Mouse (Mus musculus) embryonic facial prominence, embryonic 12.5 days (tissue): ENCODE results near the gene Tle3. TPM values are rescaled to one million over a fixed set of nuclear protein-coding genes. Genes with fewer than 3 reads are reported as not detected.

Source experiments
- ATAC-seq: fragments of 200-750 bp; cut with Nextera tagmentation; 2 replicates; pipeline ENCODE4 v1.8.0; 2017; ENCODE audit not compliant: insufficient number of reproducible peaks, insufficient read depth, low FRiP score, low TSS enrichment
- H3K27ac ChIP-seq: fragments of 300-500 bp; sonication (generic); 2 replicates; pipeline ENCODE4 v1.5.1; 2016; ENCODE audit warnings: mild to moderate bottlenecking
- H3K27me3 ChIP-seq: fragments of 300-500 bp; sonication (generic); 2 replicates; pipeline ENCODE4 v1.6.1; 2016; ENCODE audit warnings: mild to moderate bottlenecking, moderate library complexity
- H3K36me3 ChIP-seq: fragments of 300-500 bp; sonication (generic); 2 replicates; pipeline ENCODE4 v1.6.1; 2016; ENCODE audit warnings: mild to moderate bottlenecking
- H3K4me1 ChIP-seq: fragments of 300-500 bp; sonication (generic); 2 replicates; pipeline ENCODE4 v1.6.1; 2016
- H3K4me2 ChIP-seq: fragments of 300-500 bp; sonication (generic); replicated peaks from 2 replicates; pipeline ENCODE4 v1.6.1; 2016; ENCODE audit warnings: mild to moderate bottlenecking, moderate library complexity
- H3K4me3 ChIP-seq: fragments of 300-500 bp; sonication (generic); 2 replicates; pipeline ENCODE4 v1.5.1; 2016; ENCODE audit warnings: mild to moderate bottlenecking
- H3K9ac ChIP-seq: fragments of 300-500 bp; sonication (generic); 2 replicates; pipeline ENCODE4 v1.6.1; 2016; ENCODE audit warnings: mild to moderate bottlenecking, moderate library complexity
- H3K9me3 ChIP-seq: fragments of 300-500 bp; sonication (generic); 2 replicates; pipeline ENCODE4 v1.6.1; 2016; ENCODE audit warnings: mild to moderate bottlenecking, moderate library complexity
- WGBS: fragments of 180-500 bp; shearing (Covaris S2); methylation state at CpG from one replicate; pipeline ENCODE4 v1.1.7; 2016; 5-methylcytosine and 5-hydroxymethylcytosine counted together
- polyA plus RNA-seq: library from polyadenylated mRNA; unstranded; fragments of >200 nt; fragmentation: Nextera tagmentation; extraction: Ambion mirVana; gene quantifications from 2 replicates; pipeline ENCODE4 v1.2.1, GENCODE M21; 2016

The Tle3 gene
- polyA plus RNA-seq, 1 experiment from 2014 or later: 51.8 TPM

DNA sequence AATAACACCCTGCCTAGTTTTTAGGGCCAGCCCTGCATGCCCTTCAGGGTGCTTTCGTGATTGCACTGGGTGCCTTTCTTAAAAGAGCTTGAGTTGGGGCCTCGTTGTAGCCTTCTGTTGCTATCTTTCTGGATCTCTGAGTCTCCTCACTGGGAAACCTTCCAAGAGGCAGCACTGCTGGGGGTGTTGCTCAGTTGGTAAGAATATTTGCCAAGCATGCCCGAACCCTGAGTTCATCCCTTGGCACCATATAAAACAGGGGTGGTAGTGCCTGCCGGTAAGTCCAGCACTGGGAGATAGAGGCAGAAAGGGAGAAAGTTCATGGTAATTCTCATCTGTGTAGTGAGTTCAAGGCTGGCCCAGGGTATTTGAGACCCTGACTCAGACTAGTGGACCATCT is 30.1 kb downstream of the Tle3 start:
- ATAC-seq: no peak
- peaks cover 69% of the 10 kb centered on the region for H3K36me3 ChIP-seq
- H3K9ac ChIP-seq: no peak overlapping the region
- no peaks in the 10 kb centered on the region for H3K27me3 ChIP-seq
- no peak overlapping the region for H3K27ac ChIP-seq
- no peak overlapping the region for H3K4me2 ChIP-seq
- H3K4me3 ChIP-seq: no peak overlapping the region
- 90% methylated on average over 4 of the region's 4 CpGs for WGBS
- H3K4me1 ChIP-seq: peaks cover 67% of the 10 kb centered on the region
- H3K9me3 ChIP-seq: no peaks in the 10 kb centered on the region

DNA sequence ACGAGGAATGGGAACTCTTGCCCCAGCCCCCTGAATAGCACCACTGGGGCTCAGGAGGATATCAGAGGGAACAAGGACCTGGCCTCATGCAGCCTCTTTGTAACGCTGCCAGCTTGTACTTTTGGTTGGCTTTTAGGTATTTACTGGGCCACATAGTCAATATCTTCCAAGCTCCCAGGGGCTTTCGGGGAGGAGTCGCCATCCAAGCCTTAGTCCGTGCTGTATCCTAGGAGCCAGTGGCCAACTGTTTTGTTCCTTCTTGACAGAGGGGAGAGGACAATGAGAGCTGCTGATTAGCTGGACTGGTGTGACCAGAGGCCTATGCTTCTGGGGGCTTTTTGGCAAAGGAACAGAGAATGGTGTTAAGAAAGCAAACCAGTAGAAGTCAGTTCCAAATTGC is 30.6 kb downstream of the Tle3 start:
- H3K27ac ChIP-seq: no peak overlapping the region
- H3K4me1 ChIP-seq: peaks cover 65% of the 10 kb centered on the region
- no peak overlapping the region for H3K9ac ChIP-seq
- no peaks in the 10 kb centered on the region for H3K27me3 ChIP-seq
- 79% methylated on average over 5 of the region's 5 CpGs for WGBS
- H3K36me3 ChIP-seq: peaks cover 69% of the 10 kb centered on the region
- no peak overlapping the region for H3K4me2 ChIP-seq
- H3K4me3 ChIP-seq: no peak overlapping the region
- no peak for ATAC-seq
- H3K9me3 ChIP-seq: no peaks in the 10 kb centered on the region

DNA sequence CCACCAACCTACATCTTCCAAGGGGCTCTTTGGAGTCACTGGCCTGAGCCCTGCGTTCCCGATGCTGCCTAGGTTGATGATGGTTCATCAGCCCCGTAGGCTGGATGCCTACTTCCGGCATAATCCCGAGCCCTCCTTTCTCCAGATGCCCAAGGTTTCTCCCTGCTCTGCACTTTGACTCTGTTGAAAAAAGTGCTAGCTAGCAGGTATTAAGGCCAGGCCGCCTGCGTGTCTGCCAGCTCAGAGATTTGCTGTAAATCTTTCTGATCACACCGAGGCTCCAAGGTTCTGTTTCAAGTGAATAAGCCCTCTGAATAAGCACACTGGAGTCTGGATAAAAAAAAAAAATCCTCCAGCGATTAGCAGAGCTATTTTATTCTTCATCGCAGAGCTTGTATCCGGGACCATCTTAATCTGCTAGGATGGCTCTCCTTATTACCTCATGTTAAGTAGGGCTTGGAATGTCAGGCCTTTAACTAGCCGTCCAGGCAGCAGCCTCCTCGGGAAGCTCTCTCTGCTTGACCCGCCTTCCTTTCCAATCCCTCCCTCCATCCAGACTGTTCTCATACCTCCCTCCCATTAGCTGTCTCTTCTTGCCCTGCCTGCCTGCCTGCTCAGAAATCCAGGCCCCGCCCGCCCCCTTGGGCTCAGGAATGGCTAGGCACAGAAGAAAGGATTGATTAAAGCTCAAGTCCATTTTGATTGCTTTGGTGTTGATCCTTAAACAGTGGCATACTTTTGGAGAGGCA is 31.9 kb downstream of the Tle3 start:
- no peak overlapping the region for H3K4me2 ChIP-seq

DNA sequence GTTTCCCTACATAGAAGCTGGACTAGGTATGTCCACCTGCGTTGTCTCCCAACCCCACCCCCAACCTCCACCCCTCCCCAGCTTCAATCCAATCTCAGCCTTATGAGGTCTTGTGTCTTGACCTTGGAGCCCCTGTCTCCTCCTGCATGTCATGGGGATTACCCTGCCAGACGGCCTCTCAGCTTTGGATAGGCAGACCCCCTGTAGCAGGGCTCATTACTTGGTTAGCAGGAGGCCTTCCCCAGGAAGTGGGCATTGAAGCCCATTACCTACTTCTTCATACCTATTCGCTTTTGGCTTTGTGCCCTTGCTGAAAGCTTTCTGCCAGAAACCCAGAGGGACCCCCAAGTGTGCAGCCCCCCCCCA is 32.4 kb downstream of the Tle3 start:
- no peak; the same call in 1 of the 2 replicates for ATAC-seq
- WGBS: 30% methylated on average over 3 of the region's 3 CpGs
- Histone ChIP-seq H3K27ac (peak overlapping the region; percentile 82), H3K4me3 (no peak overlapping the region), H3K9me3 (no peaks in the 10 kb centered on the region), H3K4me1 (peaks cover 65% of the 10 kb centered on the region), H3K4me2 (peak overlapping the region; percentile 23), H3K9ac (no peak overlapping the region), H3K36me3 (peaks cover 69% of the 10 kb centered on the region), H3K27me3 (no peaks in the 10 kb centered on the region)

More for the DNA sequence above, 31.9 kb downstream of the Tle3 start:
- Histone ChIP-seq H3K4me3 (no peak overlapping the region), H3K27ac (peak overlapping the region; percentile 82), H3K9me3 (no peaks in the 10 kb centered on the region), H3K9ac (no peak overlapping the region), H3K36me3 (peaks cover 69% of the 10 kb centered on the region), H3K4me1 (peaks cover 65% of the 10 kb centered on the region), H3K27me3 (no peaks in the 10 kb centered on the region)
- no peak for ATAC-seq
- 40% methylated on average over 16 of the region's 16 CpGs for WGBS

- Histone ChIP-seq H3K9me3 (no peaks in the 10 kb centered on the region), H3K4me2 (peak overlapping the region; percentile 25), H3K27me3 (no peaks in the 10 kb centered on the region), H3K9ac (no peak overlapping the region), H3K4me1 (peaks cover 64% of the 10 kb centered on the region), H3K36me3 (peaks cover 69% of the 10 kb centered on the region), H3K4me3 (no peak overlapping the region), H3K27ac (peak overlapping the region; percentile 82)
- peak; percentile 85 for ATAC-seq
- 3% methylated on average over 19 of the region's 19 CpGs for WGBS
These were observed 32.9 kb downstream of the Tle3 start for GRCm38 (mm10) chr9:61404998-61405621.

DNA sequence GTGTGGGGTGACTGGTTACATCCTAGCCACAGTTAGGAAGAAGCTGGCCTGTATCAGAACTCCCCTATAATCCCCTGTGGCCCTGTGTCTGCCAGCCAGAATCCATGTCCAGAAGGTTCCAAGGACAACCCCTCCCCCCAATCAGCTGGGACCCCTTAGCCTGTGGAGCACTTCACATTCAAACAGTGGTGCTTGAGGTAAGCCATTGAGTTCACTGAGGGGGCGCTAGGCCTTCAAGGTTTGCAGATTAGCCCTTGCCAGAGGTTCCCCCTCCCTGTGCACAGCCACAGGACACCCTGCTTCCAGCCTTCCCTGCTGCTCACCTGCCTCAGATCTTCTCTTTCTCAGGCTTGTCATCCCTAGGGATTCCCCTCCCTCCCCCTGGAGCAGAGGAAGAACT is 34.2 kb downstream of the Tle3 start:
- peaks cover 78% of the 10 kb centered on the region for H3K36me3 ChIP-seq

GRCm38 (mm10) chr9:61409046-61409445 is 36.9 kb downstream of the Tle3 start:
- ATAC-seq: no peak
- Histone ChIP-seq H3K36me3 (peaks cover 84% of the 10 kb centered on the region), H3K27me3 (no peaks in the 10 kb centered on the region), H3K9me3 (no peaks in the 10 kb centered on the region), H3K27ac (no peak overlapping the region), H3K4me1 (peaks cover 26% of the 10 kb centered on the region), H3K9ac (no peak overlapping the region), H3K4me2 (no peak overlapping the region), H3K4me3 (no peak overlapping the region)
- WGBS: 95% methylated on average over 8 of the region's 8 CpGs

More for the DNA sequence above, 34.2 kb downstream of the Tle3 start:
- Histone ChIP-seq H3K9me3 (no peaks in the 10 kb centered on the region), H3K4me2 (no peak overlapping the region), H3K4me1 (peaks cover 52% of the 10 kb centered on the region), H3K4me3 (no peak overlapping the region), H3K27me3 (no peaks in the 10 kb centered on the region), H3K27ac (no peak overlapping the region; the same call in 1 of the 2 replicates), H3K9ac (no peak overlapping the region)
- no peak for ATAC-seq
- 75% methylated on average over 1 of the region's 1 CpGs for WGBS

- H3K4me2 ChIP-seq: no peak overlapping the region
- peaks cover 99% of the 10 kb centered on the region for H3K36me3 ChIP-seq
- no peak overlapping the region for H3K9ac ChIP-seq
- no peaks in the 10 kb centered on the region for H3K27me3 ChIP-seq
- no peak overlapping the region for H3K27ac ChIP-seq
- no peaks in the 10 kb centered on the region for H3K4me1 ChIP-seq
- ATAC-seq: no peak
- 88% methylated on average over 14 of the region's 14 CpGs for WGBS
- H3K4me3 ChIP-seq: no peak overlapping the region
- no peaks in the 10 kb centered on the region for H3K9me3 ChIP-seq
These were observed 41.7 kb downstream of the Tle3 start for GRCm38 (mm10) chr9:61413665-61414456.

- WGBS: 78% methylated on average over 9 of the region's 9 CpGs
- H3K9ac ChIP-seq: no peak overlapping the region
- H3K4me2 ChIP-seq: no peak overlapping the region
- no peaks in the 10 kb centered on the region for H3K9me3 ChIP-seq
- H3K27ac ChIP-seq: no peak overlapping the region
- no peaks in the 10 kb centered on the region for H3K4me1 ChIP-seq
- no peaks in the 10 kb centered on the region for H3K27me3 ChIP-seq
- H3K36me3 ChIP-seq: peaks cover 78% of the 10 kb centered on the region
- no peak overlapping the region for H3K4me3 ChIP-seq
- no peak for ATAC-seq
These were observed 44.4 kb downstream of the Tle3 start for GRCm38 (mm10) chr9:61416571-61416970.

DNA sequence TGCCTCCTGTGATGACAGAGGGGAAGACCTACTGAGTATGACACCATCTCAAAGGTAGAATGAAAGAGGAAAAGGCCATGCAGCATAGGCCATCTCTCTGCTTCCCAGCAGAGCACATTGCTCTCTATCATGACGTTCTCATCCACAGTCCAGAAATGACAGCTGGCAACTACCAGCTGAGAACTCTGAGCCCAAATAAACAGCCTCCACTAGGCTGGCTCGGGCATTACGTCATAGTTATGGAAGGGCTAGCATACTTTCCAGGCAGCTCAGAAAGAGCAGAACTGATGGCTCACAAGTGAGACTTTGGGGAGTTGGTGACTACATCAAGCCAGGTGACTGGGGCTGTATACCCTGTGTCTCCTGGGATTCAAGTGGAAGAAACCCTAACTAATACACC is 49.5 kb downstream of the Tle3 start:
- Histone ChIP-seq H3K27me3 (no peaks in the 10 kb centered on the region), H3K4me1 (no peaks in the 10 kb centered on the region), H3K27ac (no peak overlapping the region), H3K9ac (no peak overlapping the region), H3K4me3 (no peak overlapping the region), H3K9me3 (no peaks in the 10 kb centered on the region), H3K36me3 (peaks cover 28% of the 10 kb centered on the region), H3K4me2 (no peak overlapping the region)
- ATAC-seq: no peak
- 84% methylated on average over 3 of the region's 3 CpGs for WGBS

GRCm38 (mm10) chr9:61424245-61424644 is 52.1 kb downstream of the Tle3 start:
- Histone ChIP-seq H3K27ac (no peak overlapping the region), H3K9me3 (no peaks in the 10 kb centered on the region), H3K4me3 (no peak overlapping the region), H3K4me2 (no peak overlapping the region), H3K27me3 (no peaks in the 10 kb centered on the region), H3K36me3 (peaks cover 2% of the 10 kb centered on the region), H3K9ac (no peak overlapping the region), H3K4me1 (no peaks in the 10 kb centered on the region)
- ATAC-seq: no peak
- 85% methylated on average over 3 of the region's 3 CpGs for WGBS

DNA sequence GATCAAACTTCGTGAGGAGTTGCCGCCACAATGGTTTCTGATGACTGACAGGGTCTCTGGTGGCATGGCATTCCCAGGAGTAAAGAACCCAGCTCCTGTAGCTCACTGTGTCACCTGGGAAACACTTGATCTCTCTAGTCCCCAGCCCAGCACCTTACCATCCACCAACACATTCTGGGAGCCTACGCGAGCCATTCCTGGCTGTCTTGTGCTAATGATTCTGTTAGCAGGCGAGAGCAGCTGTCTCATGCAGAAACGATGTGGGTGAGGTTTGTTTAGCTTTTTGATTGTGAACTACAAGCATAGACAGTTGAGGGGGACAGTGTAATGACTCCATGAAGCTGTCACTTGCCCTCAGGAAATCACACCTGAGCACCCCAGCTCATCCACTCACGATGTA is 54.3 kb downstream of the Tle3 start:
- Histone ChIP-seq H3K4me3 (no peak overlapping the region), H3K27me3 (no peaks in the 10 kb centered on the region), H3K27ac (no peak overlapping the region), H3K36me3 (no peaks in the 10 kb centered on the region), H3K4me2 (no peak overlapping the region), H3K4me1 (no peaks in the 10 kb centered on the region), H3K9ac (no peak overlapping the region), H3K9me3 (no peaks in the 10 kb centered on the region)
- 81% methylated on average over 7 of the region's 7 CpGs for WGBS
- ATAC-seq: no peak
